Mouse (Mus musculus): ENCODE measurements around the gene Lcor. TPM values are rescaled to one million over a fixed set of nuclear protein-coding genes. Genes with fewer than 3 reads are reported as not detected.

Gene Lcor
- total RNA-seq, 4 experiments from 2014 or later = 12.4 to 15.4 (median 13.2) TPM

Small RNAs within 50 kb of the gene (microRNA-seq; reads per million reads assigned to microRNA genes)
- not detected for gene Mir8091

Other genes starting within 250 kb of the Lcor start
- 10 to 100 TPM; 57.3 to 70.7 (median 66.5) TPM for gene Tm9sf3, start 218.6 kb upstream of the Lcor start, total RNA-seq (2022)
- gene Pik3ap1, start 97.5 kb upstream of the Lcor start, total RNA-seq (2022) = under 1 TPM; 0.15 to 0.58 (median 0.37) TPM
- gene Gm340, start 99.7 kb downstream of the Lcor start, total RNA-seq (2022) = 1 to 10 TPM; 5.1 to 8.9 (median 6.0) TPM

Measured in gastrocnemius, adult 8-10 months (tissue).